Mouse (Mus musculus): ENCODE data around the gene Col4a3. TPM values are rescaled to one million over a fixed set of nuclear protein-coding genes. Genes with fewer than 3 reads are reported as not detected.

The Col4a3 gene
- total RNA-seq, 2 experiments from 2014 or later = 0.75 to 0.86 TPM

GRCm38 (mm10) chr1:82575681-82576080, 11.0 kb upstream of the Col4a3 start:
- intact Hi-C loops (cut with DNase I) = no loop called here
- Histone ChIP-seq H3K4me3 (no peak overlapping the region), H3K27ac (no peak overlapping the region)
- TF ChIP-seq CTCF (IDR thresholded peaks at IDR 0.05) = no peak
- DNase-seq (ENCODE audit: extremely low spot score in 1 of 2, low spot score in 2 of 2) = no peak

- Histone ChIP-seq H3K4me3 (no peak overlapping the region), H3K27ac (no peak overlapping the region)
- TF ChIP-seq CTCF (IDR thresholded peaks at IDR 0.05) = no peak; the same call in 1 of the 2 replicates
- no peak for DNase-seq (ENCODE audit: extremely low spot score in 1 of 2, low spot score in 2 of 2)
- intact Hi-C loops (cut with DNase I) = no loop called here
Measured at GRCm38 (mm10) chr1:82576182-82576581, 10.5 kb upstream of the Col4a3 start.

DNA sequence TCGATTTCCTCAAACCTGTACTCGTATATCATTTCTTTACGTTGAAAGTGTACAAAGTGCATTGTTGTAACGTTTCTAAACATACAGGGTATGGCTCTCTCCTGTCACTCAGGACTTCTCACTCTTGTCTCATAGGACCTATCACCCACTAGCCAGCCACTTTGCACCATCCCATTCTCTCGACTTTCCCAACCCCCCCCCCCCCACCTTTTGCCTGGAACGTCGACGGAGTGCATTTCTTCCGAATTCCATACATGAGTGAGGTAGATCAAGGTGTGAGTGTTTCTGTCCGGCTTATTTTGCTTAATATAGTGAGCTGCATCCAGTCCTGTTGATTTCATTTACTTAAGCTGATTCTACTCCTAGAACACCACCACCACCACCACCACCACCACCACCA, 9.4 kb upstream of the Col4a3 start:
- intact Hi-C loops (cut with DNase I) = no loop called here
- no peak for DNase-seq (ENCODE audit: extremely low spot score in 1 of 2, low spot score in 2 of 2)
- H3K4me3 ChIP-seq = no peak overlapping the region
- H3K27ac ChIP-seq = no peak overlapping the region
- TF ChIP-seq CTCF (IDR thresholded peaks at IDR 0.05) = no peak

GRCm38 (mm10) chr1:82577915-82578314, 8.8 kb upstream of the Col4a3 start:
- H3K27ac ChIP-seq = no peak overlapping the region
- TF ChIP-seq CTCF (IDR thresholded peaks at IDR 0.05) = no peak
- intact Hi-C loops (cut with DNase I) = no loop called here

GRCm38 (mm10) chr1:82578320-82578719, 8.4 kb upstream of the Col4a3 start:
- no peak for DNase-seq (ENCODE audit: extremely low spot score in 1 of 2, low spot score in 2 of 2)
- Histone ChIP-seq H3K4me3 (no peak overlapping the region), H3K27ac (no peak overlapping the region)
- intact Hi-C loops (cut with DNase I) = no loop called here
- no peak for TF ChIP-seq CTCF (IDR thresholded peaks at IDR 0.05)

More at GRCm38 (mm10) chr1:82577915-82578314, 8.8 kb upstream of the Col4a3 start:
- DNase-seq (ENCODE audit: extremely low spot score in 1 of 2, low spot score in 2 of 2) = no peak
- no peak overlapping the region for H3K4me3 ChIP-seq

DNA sequence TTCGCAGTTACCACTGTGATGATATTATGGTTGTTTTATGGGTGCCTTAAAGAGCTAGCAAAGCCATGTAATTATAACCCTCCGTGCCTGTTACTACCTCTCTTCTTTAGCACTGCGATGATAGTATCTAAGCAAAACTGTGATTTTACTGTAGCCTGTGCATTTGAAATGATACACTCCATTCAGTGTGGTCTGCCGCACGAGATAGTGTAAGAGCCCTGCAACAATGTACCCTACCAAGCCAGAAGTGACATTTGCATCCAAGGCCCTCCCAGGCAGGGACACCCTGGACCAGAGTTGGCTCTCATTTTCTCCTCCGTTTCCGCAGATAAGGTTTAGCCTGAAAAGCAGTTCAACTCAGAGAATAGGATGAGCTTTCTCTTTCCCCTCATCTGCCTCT, 740 bp upstream of the Col4a3 start:
- TF ChIP-seq CTCF (IDR thresholded peaks at IDR 0.05) = no peak
- H3K27ac ChIP-seq = no peak overlapping the region
- H3K4me3 ChIP-seq = peak overlapping the region; percentile 46; the same call in 1 of the 2 replicates
- DNase-seq (ENCODE audit: extremely low spot score in 1 of 2, low spot score in 2 of 2) = no peak
- intact Hi-C loops (cut with DNase I) = no loop called here

DNA sequence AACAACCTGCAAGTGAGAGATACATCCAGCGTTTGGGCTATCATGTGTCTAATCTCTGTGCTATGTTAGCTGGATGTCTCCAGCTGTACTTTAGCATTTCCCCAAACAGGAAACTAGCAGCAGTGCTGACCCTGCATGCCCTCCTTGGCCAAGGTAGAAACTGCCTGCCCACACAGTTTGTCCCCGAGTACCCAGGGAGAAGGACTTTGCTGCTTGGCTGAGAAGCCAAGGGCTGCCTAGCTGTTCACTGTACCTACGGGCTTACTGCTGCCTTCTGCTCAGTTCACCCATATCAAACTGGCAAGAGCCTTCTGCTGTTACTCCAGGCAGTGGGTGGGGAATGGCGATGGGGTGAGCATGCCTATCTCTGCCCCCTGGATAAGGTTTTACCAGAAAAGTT, 3.5 kb downstream of the Col4a3 start:
- intact Hi-C loops (cut with DNase I) = no loop called here
- no peak for DNase-seq (ENCODE audit: extremely low spot score in 1 of 2, low spot score in 2 of 2)
- H3K27ac ChIP-seq = no peak overlapping the region
- no peak overlapping the region for H3K4me3 ChIP-seq
- no peak for TF ChIP-seq CTCF (IDR thresholded peaks at IDR 0.05)

GRCm38 (mm10) chr1:82596864-82597596, 10.3 kb downstream of the Col4a3 start:
- intact Hi-C loops (cut with DNase I) = no loop called here
- no peak for TF ChIP-seq CTCF (IDR thresholded peaks at IDR 0.05)
- no peak overlapping the region for H3K4me3 ChIP-seq
- H3K27ac ChIP-seq = no peak overlapping the region
- no peak for DNase-seq (ENCODE audit: extremely low spot score in 1 of 2, low spot score in 2 of 2)

GRCm38 (mm10) chr1:82603198-82603950, 16.7 kb downstream of the Col4a3 start:
- TF ChIP-seq CTCF (IDR thresholded peaks at IDR 0.05) = no peak
- intact Hi-C loops (cut with DNase I) = no loop called here
- Histone ChIP-seq H3K4me3 (no peak overlapping the region), H3K27ac (no peak overlapping the region)
- no peak for DNase-seq (ENCODE audit: extremely low spot score in 1 of 2, low spot score in 2 of 2)

- Histone ChIP-seq H3K27ac (no peak overlapping the region), H3K4me3 (no peak overlapping the region)
- DNase-seq (ENCODE audit: extremely low spot score in 1 of 2, low spot score in 2 of 2) = no peak
- no peak for TF ChIP-seq CTCF (IDR thresholded peaks at IDR 0.05)
- intact Hi-C loops (cut with DNase I) = no loop called here
Measured at GRCm38 (mm10) chr1:82605347-82605746, 18.6 kb downstream of the Col4a3 start.

DNA sequence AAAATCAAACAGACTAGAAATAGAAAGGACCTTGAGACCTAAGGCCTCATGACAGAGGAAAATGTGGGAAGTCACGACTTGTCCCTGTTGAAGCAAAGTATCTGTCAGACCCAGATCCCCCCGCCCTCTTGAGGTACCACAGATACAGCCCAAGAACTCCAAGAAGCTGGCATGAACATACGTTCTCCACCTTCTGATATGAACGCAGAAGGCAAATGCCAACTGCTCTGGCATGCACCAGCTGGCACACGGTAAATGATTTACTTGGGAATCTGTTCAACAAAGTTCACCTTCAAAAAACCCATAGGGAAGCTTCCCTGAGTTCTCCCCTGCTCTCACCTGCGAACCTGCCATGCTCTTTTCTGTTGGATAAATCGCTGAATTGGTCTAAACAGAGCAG, 19.1 kb downstream of the Col4a3 start:
- no peak overlapping the region for H3K4me3 ChIP-seq
- intact Hi-C loops (cut with DNase I) = no loop called here
- DNase-seq (ENCODE audit: extremely low spot score in 1 of 2, low spot score in 2 of 2) = no peak
- H3K27ac ChIP-seq = no peak overlapping the region
- no peak for TF ChIP-seq CTCF (IDR thresholded peaks at IDR 0.05)

- intact Hi-C loops (cut with DNase I) = no loop called here
- Histone ChIP-seq H3K27ac (peak overlapping the region; percentile 48), H3K4me3 (no peak overlapping the region)
- DNase-seq (ENCODE audit: extremely low spot score in 1 of 2, low spot score in 2 of 2) = no peak
- TF ChIP-seq CTCF (IDR thresholded peaks at IDR 0.05) = no peak
Measured at GRCm38 (mm10) chr1:82608646-82609262, 22.0 kb downstream of the Col4a3 start.
